Mouse (Mus musculus) lung, embryonic 16.5 days (tissue): Measurements from ENCODE around the gene Egr4. TPM values are rescaled to one million over a fixed set of nuclear protein-coding genes. Genes with fewer than 3 reads are reported as not detected.

Source experiments
- ATAC-seq: fragments of 200-750 bp; cut with Nextera tagmentation; 2 replicates; pipeline ENCODE4 v1.8.0; 2017; ENCODE audit warnings: low read depth, mild to moderate bottlenecking, moderate library complexity
- H3K27ac ChIP-seq: fragments of 300-500 bp; sonication (generic); 2 replicates; pipeline ENCODE4 v1.5.1; 2014; ENCODE audit warnings: mild to moderate bottlenecking, control low read depth, low read length
- H3K27me3 ChIP-seq: fragments of 300-500 bp; sonication (generic); 2 replicates; pipeline ENCODE4 v1.6.1; 2014; ENCODE audit warnings: low read depth, low read length, mixed read lengths; ENCODE audit not compliant: control insufficient read depth, insufficient read depth
- H3K36me3 ChIP-seq: fragments of 300-500 bp; sonication (generic); 2 replicates; pipeline ENCODE4 v1.6.1; 2014; ENCODE audit warnings: low read length; ENCODE audit not compliant: control insufficient read depth, insufficient read depth
- H3K4me1 ChIP-seq: fragments of 300-500 bp; sonication (generic); replicated peaks from 2 replicates; pipeline ENCODE4 v1.6.1; 2014; ENCODE audit warnings: low read length, mixed read lengths; ENCODE audit not compliant: control insufficient read depth, insufficient read depth
- H3K4me2 ChIP-seq: fragments of 300-500 bp; sonication (generic); 2 replicates; pipeline ENCODE4 v1.6.1; 2014; ENCODE audit warnings: low read depth, low read length, control low read depth
- H3K4me3 ChIP-seq: fragments of 300-500 bp; sonication (generic); 2 replicates; pipeline ENCODE4 v1.5.1; 2014; ENCODE audit warnings: mild to moderate bottlenecking, low read length, control low read depth
- H3K9ac ChIP-seq: fragments of 300-500 bp; sonication (generic); 2 replicates; pipeline ENCODE4 v1.6.1; 2014; ENCODE audit warnings: low read length, control low read depth
- H3K9me3 ChIP-seq: fragments of 300-500 bp; sonication (generic); 2 replicates; pipeline ENCODE4 v1.6.1; 2016; ENCODE audit warnings: low read length; ENCODE audit not compliant: control insufficient read depth
- WGBS: fragments of 180-500 bp; shearing (Covaris S2); extraction: QIAGEN DNeasy Blood & Tissue Kit; methylation state at CpG from one replicate; pipeline ENCODE4 v1.1.7; 2014; 5-methylcytosine and 5-hydroxymethylcytosine counted together
- polyA plus RNA-seq: library from polyadenylated mRNA; unstranded; fragments of >200 nt; fragmentation: Nextera tagmentation; extraction: Ambion mirVana; gene quantifications from 2 replicates; pipeline ENCODE4 v1.2.1, GENCODE M21; 2015

Gene Egr4
- polyA plus RNA-seq, 1 experiment from 2014 or later = not detected

GRCm38 (mm10) chr6:85501571-85502102 lies 11.8 kb downstream of the Egr4 start:
- WGBS = 20% methylated on average over 6 of the region's 6 CpGs
- Histone ChIP-seq H3K4me1 (peaks cover 3% of the 10 kb centered on the region; the same call in 1 of the 2 replicates), H3K4me3 (no peak overlapping the region), H3K27ac (no peak overlapping the region), H3K36me3 (no peaks in the 10 kb centered on the region), H3K9ac (no peak overlapping the region), H3K27me3 (peaks cover 20% of the 10 kb centered on the region), H3K4me2 (no peak overlapping the region), H3K9me3 (no peaks in the 10 kb centered on the region)
- no peak for ATAC-seq

GRCm38 (mm10) chr6:85500416-85500815 lies 13.0 kb downstream of the Egr4 start:
- Histone ChIP-seq H3K27me3 (peaks cover 20% of the 10 kb centered on the region), H3K9ac (no peak overlapping the region), H3K4me2 (no peak overlapping the region), H3K4me3 (no peak overlapping the region), H3K27ac (no peak overlapping the region), H3K36me3 (no peaks in the 10 kb centered on the region), H3K4me1 (peaks cover 3% of the 10 kb centered on the region; the same call in 1 of the 2 replicates), H3K9me3 (no peaks in the 10 kb centered on the region)
- WGBS = 68% methylated on average over 1 of the region's 1 CpGs
- ATAC-seq = no peak

- peaks cover 3% of the 10 kb centered on the region; the same call in 1 of the 2 replicates for H3K4me1 ChIP-seq
- 56% methylated on average over 9 of the region's 9 CpGs for WGBS
- no peak overlapping the region for H3K9ac ChIP-seq
- H3K9me3 ChIP-seq = no peaks in the 10 kb centered on the region
- H3K36me3 ChIP-seq = no peaks in the 10 kb centered on the region
- H3K27ac ChIP-seq = no peak overlapping the region
- peaks cover 7% of the 10 kb centered on the region for H3K27me3 ChIP-seq
- H3K4me3 ChIP-seq = no peak overlapping the region
- no peak for ATAC-seq
- H3K4me2 ChIP-seq = no peak overlapping the region
Observed at GRCm38 (mm10) chr6:85498147-85498546, 15.2 kb downstream of the Egr4 start.

- no peak overlapping the region for H3K4me3 ChIP-seq
- no peak overlapping the region for H3K4me2 ChIP-seq
- H3K9ac ChIP-seq = no peak overlapping the region
- H3K9me3 ChIP-seq = no peaks in the 10 kb centered on the region
- H3K27me3 ChIP-seq = peaks cover 2% of the 10 kb centered on the region
- H3K36me3 ChIP-seq = no peaks in the 10 kb centered on the region
- no peaks in the 10 kb centered on the region; the same call in 1 of the 2 replicates for H3K4me1 ChIP-seq
- no peak for ATAC-seq
- no peak overlapping the region for H3K27ac ChIP-seq
Observed at GRCm38 (mm10) chr6:85496976-85497375, 16.4 kb downstream of the Egr4 start.

GRCm38 (mm10) chr6:85491606-85492005 lies 21.8 kb downstream of the Egr4 start:
- H3K4me2 ChIP-seq = no peak overlapping the region
- H3K9ac ChIP-seq = no peak overlapping the region
- no peaks in the 10 kb centered on the region for H3K27me3 ChIP-seq
- no peak overlapping the region for H3K27ac ChIP-seq
- H3K4me3 ChIP-seq = no peak overlapping the region
- H3K4me1 ChIP-seq = no peaks in the 10 kb centered on the region
- H3K9me3 ChIP-seq = no peaks in the 10 kb centered on the region
- no peaks in the 10 kb centered on the region for H3K36me3 ChIP-seq
- ATAC-seq = no peak
- 86% methylated on average over 3 of the region's 3 CpGs for WGBS

- peaks cover 11% of the 10 kb centered on the region for H3K27me3 ChIP-seq
- no peak overlapping the region for H3K27ac ChIP-seq
- H3K4me3 ChIP-seq = no peak overlapping the region
- no peak overlapping the region for H3K9ac ChIP-seq
- H3K4me1 ChIP-seq = no peaks in the 10 kb centered on the region
- WGBS = 82% methylated on average over 4 of the region's 4 CpGs
- H3K36me3 ChIP-seq = no peaks in the 10 kb centered on the region
- ATAC-seq = no peak
- H3K4me2 ChIP-seq = no peak overlapping the region
- H3K9me3 ChIP-seq = no peaks in the 10 kb centered on the region
Observed at GRCm38 (mm10) chr6:85490252-85490651, 23.1 kb downstream of the Egr4 start.

GRCm38 (mm10) chr6:85489717-85490116 lies 23.7 kb downstream of the Egr4 start:
- H3K9me3 ChIP-seq = no peaks in the 10 kb centered on the region
- H3K9ac ChIP-seq = no peak overlapping the region
- peaks cover under 1% of the 10 kb centered on the region; the same call in 1 of the 2 replicates for H3K4me1 ChIP-seq
- H3K27me3 ChIP-seq = peaks cover 16% of the 10 kb centered on the region
- H3K4me3 ChIP-seq = no peak overlapping the region
- no peak overlapping the region for H3K4me2 ChIP-seq
- no peak for ATAC-seq
- no peaks in the 10 kb centered on the region for H3K36me3 ChIP-seq
- WGBS = 55% methylated on average over 3 of the region's 3 CpGs
- H3K27ac ChIP-seq = no peak overlapping the region

GRCm38 (mm10) chr6:85488510-85488909 lies 24.9 kb downstream of the Egr4 start:
- no peaks in the 10 kb centered on the region for H3K36me3 ChIP-seq
- no peak for ATAC-seq
- 77% methylated on average over 4 of the region's 4 CpGs for WGBS

GRCm38 (mm10) chr6:85485738-85486137 lies 27.7 kb downstream of the Egr4 start:
- ATAC-seq = no peak
- Histone ChIP-seq H3K9me3 (no peaks in the 10 kb centered on the region), H3K4me2 (no peak overlapping the region), H3K36me3 (no peaks in the 10 kb centered on the region), H3K4me3 (no peak overlapping the region), H3K4me1 (peaks cover 8% of the 10 kb centered on the region; the same call in 1 of the 2 replicates), H3K9ac (no peak overlapping the region), H3K27me3 (peaks cover 37% of the 10 kb centered on the region), H3K27ac (no peak overlapping the region)
- 63% methylated on average over 2 of the region's 2 CpGs for WGBS

More at GRCm38 (mm10) chr6:85488510-85488909, 24.9 kb downstream of the Egr4 start:
- Histone ChIP-seq H3K27me3 (peaks cover 28% of the 10 kb centered on the region), H3K27ac (no peak overlapping the region), H3K4me3 (no peak overlapping the region), H3K9ac (no peak overlapping the region), H3K4me2 (no peak overlapping the region), H3K4me1 (peaks cover 8% of the 10 kb centered on the region; the same call in 1 of the 2 replicates), H3K9me3 (no peaks in the 10 kb centered on the region)
